Mouse (Mus musculus) E14TG2a.4 (cell line): ENCODE measurements around the gene Hspa1a.

Experiments used
- CTCF ChIP-seq: conservative IDR thresholded peaks from 2 replicates; pipeline ENCODE4 v1.5.1; 2014; ENCODE audit warnings: low read length
- NANOG ChIP-seq: IDR thresholded peaks from 2 replicates; pipeline ENCODE4 v1.6.1; 2014; ENCODE audit warnings: borderline replicate concordance, low read length, mixed read lengths

DNA sequence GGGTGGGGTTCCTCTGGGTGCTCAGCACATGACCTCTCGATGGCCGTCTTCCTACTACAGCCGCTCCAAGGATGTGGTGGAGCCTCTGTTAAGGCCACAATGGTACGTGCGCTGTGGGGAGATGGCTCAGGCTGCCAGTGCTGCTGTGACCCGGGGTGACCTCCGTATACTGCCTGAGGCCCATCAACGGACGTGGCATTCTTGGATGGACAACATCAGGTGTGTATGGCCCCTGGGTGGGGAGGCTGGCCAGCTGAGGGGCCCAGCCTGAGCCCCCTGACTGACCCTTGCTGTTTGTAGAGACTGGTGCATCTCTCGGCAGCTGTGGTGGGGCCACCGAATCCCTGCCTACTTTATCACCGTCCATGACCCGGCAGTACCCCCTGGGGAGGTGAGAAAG lies 40.5 kb upstream of the Hspa1a start:
- TF ChIP-seq CTCF (no peak), NANOG (no peak)
